Mouse (Mus musculus) granulocyte monocyte progenitor cell, adult 5-6 weeks (primary cell): Measurements from ENCODE around the gene Ahdc1. TPM values are rescaled to one million over a fixed set of nuclear protein-coding genes. Genes with fewer than 3 reads are reported as not detected.
A peak's percentile ranks its signal among the peaks of the same experiment; 100 is the strongest.

ENCODE experiments used
- ATAC-seq: replicated peaks from 2 replicates; pipeline ENCODE4 v1.8.0; 2016; ENCODE audit warnings: mild to moderate bottlenecking, moderate TSS enrichment, inconsistent platforms; ENCODE audit not compliant: poor library complexity, severe bottlenecking
- total RNA-seq, 2 experiments: library from RNA; stranded (forward) in 1 of 2; stranded (reverse) in 1 of 2; fragments of 200-712, 200-1000 nt in 1 of 2; fragments of >200 nt in 1 of 2; fragmentation: Nextera tagmentation in 1 of 2; gene quantifications; 2 replicates each; pipeline ENCODE4 v1.2.3; 2014 to 2017

Ahdc1 gene
- 1.3 and 4.7 TPM in 2 replicates for total RNA-seq (2014; fragmentation: Nextera tagmentation)
- 0.26 and 0.93 TPM in 2 replicates for total RNA-seq (2017)

DNA sequence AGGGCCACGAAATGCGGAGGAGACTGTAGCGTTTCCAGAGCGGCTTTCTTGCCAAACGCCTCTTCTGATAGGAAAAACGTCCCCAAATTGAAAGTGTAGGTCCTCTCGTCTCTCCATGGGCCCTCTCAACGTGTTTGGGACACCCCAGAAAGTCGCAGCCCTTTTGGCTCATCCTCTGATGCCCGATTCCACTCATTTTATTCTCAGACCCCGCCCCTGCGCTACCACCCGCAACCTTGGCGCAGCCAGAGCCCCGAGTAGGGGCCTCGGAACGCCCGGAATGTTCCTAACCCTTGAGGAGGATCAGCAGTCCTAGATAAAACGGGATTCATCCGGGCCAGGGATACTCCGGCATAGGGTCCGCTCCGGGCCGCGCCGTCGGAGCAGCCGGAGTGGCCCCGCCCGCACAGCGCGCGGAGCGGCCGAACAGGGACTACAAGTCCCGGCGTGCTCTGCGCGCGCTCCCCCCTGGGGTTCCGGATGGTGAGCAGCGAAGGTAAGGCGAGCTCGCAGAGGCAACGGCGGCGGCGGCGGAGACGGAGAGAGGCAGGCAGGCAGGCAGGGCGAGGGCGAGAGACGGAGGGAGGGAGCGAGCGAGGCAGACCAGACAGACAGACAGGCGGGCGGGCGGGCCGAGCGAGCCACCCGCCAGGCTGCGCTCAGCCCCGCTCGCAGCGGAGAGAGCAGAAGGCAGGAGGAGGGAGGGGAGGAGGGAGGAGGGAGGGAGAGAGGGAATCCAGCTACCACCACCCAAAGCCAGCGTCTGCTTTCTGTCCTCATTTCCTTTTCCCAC is at the start of gene Ahdc1:
Gene Ahdc1, plus strand, starts transcription at position 233 of the 793 bp plus-strand sequence.
- ATAC-seq = peak; percentile 81

DNA sequence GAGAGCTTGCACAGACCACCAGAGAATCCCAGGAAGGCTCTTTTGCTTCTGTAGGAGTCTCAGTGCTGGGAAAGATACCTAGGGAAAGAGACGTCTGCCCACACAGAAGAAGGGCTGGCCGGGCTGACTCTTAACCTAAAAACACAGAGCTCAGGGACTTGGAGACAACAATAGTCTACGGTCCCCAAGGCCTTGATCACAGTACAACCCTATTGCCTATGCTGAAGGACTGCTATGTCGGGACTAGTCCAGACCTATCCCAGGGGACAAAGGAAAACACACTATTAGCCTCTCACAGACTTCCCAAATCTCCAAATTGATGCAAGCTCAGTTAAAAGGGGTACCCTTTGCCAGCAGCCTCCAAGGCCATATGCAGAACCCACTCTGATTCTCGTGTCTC is 49.2 kb upstream of the Ahdc1 start:
- ATAC-seq = no peak

DNA sequence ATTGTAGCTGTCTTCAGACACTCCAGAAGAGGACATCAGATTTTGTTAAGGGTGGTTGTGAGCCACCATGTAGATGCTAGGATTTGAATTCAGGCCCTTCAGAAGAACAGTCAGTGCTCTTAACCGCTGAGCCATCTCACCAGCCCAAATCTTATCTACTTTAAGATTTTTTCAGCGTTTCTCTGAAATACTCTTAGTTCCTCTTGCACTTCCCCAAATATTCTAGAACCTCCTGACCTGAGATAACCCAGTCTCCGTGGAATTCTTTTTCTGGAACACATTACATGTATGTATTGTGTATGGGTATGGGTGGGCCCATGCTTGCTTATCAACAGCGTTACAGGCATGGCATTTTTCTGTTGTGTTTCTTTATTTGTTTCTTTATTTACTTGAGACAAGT is 48.4 kb upstream of the Ahdc1 start:
- peak; percentile 49 for ATAC-seq

DNA sequence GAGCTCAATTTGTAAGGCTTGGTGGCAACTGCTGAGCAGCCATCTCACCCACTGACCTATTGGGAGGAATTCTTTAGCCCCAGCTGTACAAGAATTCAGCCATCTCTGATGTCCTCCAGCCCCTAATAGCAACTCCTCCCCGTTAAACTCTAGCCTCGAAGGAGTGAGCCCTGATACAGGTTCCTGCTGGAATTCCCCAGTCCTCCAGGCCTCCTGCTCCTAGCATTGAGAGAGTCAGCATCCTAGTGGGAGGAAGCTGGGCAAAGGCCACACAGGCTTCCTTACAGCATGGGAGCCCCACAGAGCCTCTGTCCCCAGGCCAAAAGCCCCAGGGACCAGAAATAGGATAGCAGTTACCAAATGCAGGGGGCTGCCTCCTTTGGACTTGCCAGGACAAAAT is 47.6 kb upstream of the Ahdc1 start:
- ATAC-seq = no peak

DNA sequence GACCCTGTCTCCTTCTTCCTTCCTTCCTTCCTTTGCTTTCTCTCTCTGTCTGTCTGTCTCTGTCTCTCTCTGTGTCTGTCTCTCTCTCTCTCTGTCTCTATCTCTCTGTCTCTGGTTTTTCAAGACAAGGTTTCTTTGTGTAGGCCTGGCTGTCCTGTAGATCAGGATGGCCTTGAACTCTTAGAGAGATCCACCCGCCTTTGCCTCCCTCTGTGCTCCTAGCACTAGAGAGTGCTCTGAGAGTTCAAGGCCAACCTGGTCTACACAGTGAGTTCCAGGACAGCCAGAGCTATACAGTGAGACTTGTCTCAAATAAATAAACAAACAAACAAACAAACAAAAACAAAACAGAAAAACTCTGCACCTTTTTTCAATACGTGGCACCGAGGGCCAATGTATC is 47.0 kb upstream of the Ahdc1 start:
- no peak for ATAC-seq

DNA sequence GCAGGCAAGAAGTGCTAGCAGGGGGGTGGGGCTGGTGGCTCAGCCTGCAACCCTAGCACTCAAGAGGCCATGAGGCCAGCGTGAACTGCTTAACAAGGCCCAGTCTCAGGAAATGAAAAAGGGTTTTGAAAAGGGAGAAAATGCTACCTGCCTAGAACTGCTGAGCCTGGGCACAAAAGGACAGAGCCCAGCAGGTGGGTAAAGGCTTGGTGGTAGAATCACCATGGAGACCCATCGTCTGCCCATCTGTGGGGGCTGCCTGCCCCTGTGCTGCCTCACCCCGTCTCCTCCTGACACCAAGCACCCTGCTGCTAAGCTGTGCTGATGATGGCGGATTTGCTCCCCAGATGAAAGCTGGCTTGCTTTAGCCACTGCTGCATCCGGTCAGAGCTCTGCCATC is 46.6 kb upstream of the Ahdc1 start:
- ATAC-seq = no peak

DNA sequence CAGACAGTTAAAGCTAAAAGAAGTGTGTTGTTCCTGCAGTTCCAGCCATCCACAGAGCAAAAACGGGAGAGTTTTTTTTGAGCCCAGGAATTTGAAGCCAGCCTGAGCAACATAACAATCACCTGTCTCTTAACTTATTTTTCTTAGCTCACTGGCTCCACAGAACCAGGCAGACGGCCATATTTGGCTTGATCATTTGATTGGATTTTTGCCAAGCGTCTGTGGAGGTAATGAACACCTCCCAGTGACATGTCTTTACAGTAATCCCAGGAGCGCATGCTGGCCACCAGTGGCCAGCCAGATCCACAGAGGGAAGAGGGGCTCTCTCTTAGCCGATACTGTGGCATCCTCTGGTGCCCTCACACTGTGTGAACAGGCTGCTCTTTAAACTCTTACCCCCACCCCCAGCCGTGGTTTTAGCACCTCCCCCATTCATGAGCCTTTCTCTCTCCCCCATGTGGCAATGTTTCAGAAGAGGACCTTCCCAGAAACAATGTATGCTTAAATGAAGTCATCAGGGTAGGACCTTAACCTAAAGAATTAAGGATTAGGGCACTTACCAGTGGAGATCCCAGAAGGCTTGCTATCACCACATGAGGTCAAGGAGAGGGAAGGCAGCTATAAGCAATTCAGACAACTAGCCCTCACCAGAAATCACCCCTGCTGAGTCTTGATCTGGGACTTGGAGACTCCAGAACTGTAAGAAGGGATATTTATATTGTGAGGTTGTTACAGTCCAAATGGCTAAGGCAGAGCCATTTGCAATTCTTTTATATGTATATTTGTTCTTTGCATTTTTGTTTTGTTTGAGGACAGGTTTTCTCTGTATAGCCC is 42.7 kb upstream of the Ahdc1 start:
- ATAC-seq = no peak; the same call in 1 of the 2 replicates

DNA sequence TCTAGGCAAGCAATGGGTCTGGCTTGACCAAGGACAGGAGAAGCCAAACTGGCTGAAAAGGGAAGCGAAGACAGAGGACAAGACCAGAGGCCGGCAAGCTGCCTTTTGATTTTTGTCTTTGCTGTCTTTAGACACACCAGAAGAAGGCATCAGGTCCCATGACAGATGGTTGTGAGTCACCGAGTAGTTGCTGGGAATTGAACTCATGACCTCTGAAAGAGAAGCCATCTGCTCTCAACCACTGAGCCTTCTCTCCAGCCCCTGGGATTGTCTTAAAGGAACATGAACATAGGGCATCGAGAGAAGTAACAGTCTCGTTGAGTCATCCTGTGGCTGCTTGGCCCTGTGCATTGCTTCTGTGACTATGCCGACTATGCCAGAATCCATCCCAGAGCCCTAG is 39.5 kb upstream of the Ahdc1 start:
- no peak for ATAC-seq

DNA sequence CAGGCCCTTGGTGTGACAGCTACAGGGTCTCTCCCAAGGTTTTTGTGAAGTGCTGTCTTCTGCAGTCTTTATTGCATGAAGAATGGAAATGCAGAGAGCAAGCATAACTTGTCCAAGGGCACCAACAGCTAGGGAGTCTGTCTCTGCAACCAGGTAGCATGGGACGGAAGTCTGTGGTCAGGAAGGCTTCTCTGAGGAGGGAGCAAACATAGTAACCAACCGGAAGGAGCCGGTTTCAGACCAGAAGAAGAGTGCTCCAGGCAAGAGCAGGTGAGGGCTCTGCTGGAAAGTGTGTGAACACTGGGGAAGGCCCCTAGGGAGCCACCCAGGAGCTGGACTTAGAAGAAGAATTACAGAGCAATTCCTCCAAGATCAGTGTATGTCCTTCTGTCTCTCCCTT is 39.0 kb upstream of the Ahdc1 start:
- no peak for ATAC-seq

DNA sequence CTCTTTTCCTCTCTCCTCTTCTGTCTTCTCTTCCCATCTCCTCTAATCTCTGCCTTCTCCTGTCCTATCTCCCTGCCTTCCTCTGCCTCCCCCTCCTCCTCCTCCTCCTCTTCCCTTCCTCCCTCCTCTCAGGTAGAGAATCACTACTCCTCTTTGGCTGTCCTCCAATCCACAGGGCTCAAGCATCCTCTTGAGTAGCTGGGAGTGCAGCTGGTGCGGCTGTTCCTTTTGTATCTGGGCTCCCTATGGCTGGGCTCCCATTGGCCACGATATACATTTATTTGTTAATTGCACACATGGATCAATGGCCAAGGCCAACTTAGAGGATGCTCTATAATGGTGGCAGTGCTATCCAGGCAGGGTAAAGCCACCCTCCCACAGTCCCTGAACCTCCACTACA is 38.5 kb upstream of the Ahdc1 start:
- ATAC-seq = no peak

DNA sequence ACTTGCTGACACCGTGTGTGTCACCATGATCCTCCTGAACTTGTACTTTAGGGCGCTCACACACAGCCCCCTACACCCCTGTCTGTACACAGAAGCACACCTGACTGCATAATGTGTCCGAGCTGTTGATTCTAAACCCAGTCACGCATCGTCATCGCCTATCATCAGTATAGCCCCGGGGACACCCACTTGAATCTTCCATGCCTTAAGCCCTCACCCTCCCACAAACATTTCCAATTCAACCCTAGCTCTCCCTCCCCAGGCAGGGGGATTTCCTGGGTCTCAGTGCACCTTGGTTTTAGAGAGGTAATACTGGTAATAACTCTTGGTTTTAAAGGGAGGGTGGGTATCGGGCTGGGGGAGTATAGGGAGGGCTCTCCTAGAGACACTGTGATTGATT is 37.9 kb upstream of the Ahdc1 start:
- no peak for ATAC-seq

DNA sequence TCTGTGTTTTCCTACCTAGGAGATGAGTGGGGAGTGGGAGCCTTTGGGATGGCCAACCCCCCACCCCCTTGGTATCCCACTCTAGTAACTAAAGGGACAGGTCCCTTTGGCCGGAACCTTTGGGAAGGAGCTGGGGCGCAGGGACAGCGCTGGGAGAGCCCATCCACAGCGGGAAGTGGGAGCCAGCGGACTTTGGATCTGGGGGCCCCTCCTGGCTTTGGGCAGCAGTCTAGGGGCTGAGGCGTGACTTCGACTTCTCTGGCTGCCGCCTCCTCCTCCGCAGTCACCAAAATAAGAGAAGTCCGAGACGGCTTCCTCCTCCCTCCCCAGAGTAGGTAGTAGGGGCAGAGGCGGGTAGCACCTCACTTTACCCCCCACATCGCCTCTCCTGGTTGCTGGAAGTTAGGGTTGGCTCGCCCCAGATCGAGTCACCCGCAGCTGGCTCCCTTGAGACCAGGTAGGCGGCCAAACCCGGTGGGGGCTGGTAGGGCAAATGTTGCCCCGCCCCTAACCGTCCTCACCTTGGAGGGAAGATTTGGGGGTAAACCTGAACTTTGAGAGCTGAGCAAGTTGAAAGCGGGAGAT is 37.2 kb upstream of the Ahdc1 start, which contains the start of gene Fgr:
Gene Fgr, plus strand, starts transcription at position 282 of the 585 bp plus-strand sequence.
- ATAC-seq = peak; percentile 38

DNA sequence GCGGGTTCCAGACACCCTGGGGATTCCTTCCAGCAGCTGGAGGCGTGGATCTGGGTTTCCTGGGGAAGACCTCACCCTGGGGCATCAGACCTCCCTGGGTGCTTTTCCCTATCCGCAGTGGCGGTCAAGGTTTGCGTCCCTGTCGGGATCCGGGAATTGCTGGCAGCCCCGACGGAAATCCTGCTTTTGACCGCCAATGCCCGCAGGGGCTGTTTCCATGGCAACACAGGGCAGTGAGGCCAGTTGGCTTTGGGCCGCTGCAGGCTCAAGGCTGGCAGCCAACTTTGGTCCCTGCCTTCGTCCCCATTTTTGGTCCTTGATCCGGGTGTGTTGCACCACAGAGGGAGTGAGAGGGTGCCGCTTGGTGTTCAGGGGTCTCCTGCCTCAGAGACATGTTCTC is 36.2 kb upstream of the Ahdc1 start:
- ATAC-seq = no peak

DNA sequence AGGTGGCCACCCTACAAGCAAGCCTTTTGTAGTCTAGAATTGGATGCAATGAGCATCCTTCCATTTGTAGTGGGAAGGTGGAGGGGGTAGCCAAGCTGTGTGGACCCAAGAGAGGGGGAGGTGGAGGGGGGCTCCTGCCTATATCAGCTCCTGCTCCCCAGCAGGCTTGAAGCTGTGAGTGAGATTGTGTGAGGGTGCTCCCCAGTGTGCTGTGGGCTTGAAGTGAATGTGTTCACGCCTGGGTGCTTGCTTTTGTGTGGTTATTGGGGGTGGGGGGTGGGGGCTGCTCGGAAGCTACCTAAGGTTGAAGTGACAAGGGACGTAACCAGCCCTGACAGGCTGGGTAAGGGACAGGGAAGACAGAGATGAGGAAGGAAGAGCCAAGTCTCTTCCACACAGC is 35.3 kb upstream of the Ahdc1 start:
- ATAC-seq = no peak

DNA sequence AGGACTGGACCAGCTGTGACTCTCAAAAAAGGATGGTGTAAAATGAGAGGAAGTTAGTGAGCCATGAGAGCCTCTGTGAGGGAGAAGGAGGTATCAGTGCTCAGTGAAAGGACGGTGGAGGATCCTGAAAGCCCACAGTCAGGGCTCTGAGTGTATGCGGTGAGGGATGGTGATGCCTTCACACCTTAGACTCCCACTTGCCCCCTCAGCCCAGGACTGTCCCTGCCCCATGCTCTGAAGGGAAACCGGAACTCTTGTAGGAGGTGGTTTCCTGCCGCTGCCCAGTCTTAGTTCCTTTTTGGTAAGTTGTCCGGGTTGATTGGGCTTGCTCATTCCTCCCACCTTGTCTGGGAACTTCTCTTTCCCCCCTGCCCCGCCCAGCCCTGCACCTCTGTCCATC is 34.3 kb upstream of the Ahdc1 start:
- ATAC-seq = peak; percentile 72

DNA sequence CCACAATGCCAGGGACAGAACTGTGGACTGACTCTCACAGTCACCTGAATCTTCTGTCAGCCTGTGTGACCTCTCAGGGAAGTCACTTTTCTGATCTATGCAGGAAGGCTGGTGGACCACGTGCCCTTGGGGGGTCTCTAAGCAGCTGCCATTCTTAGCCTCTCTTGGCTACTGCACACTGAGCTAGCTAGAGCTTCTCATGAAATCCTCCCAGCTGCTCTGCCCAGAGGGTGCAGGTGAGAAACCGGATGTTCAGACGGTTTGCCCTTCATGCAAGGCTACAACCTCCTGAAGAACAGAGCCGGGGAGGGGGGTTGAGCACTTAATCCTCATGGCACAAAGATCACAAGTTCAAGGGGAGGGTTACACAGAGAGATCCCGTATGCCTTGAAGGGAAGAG is 33.5 kb upstream of the Ahdc1 start:
- ATAC-seq = no peak

DNA sequence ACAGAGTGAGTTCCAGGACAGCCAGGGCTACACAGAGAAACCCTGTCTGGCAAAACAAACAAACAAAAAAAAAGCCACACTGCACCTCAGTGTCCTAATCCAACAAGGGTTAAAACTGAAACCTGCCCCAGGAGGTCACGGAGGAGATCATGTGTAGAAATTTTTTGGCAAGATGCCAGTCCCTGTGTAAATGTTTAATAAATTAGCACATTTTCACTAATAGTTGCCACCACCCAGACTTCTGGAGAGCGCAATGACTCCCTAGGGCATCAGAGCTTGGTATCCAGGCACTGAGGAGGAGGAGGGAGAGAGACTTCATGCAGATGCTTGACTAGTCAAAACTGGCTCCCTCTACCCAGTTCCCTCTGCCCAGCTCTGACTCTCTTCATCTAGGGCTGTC is 31.9 kb upstream of the Ahdc1 start:
- no peak for ATAC-seq

DNA sequence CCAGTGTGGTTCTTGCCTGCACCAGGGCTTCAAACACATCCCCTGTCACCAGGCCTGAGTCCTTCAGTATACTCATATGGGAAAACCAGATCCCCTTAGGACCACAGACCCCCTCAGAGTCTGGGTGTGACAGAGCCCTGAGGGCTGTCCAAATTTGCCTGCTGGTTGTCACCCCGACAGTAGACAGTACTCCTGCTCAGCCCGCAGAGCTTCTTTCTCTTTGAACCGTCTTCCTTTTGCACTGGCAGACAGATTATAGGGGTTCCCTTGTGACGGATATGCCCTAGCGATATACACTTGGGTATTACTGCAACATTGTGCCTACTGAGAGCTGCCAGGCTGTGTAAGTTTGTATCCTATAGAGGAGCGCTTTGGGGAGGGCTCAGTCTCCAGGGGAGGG is 29.4 kb upstream of the Ahdc1 start:
- ATAC-seq = no peak

DNA sequence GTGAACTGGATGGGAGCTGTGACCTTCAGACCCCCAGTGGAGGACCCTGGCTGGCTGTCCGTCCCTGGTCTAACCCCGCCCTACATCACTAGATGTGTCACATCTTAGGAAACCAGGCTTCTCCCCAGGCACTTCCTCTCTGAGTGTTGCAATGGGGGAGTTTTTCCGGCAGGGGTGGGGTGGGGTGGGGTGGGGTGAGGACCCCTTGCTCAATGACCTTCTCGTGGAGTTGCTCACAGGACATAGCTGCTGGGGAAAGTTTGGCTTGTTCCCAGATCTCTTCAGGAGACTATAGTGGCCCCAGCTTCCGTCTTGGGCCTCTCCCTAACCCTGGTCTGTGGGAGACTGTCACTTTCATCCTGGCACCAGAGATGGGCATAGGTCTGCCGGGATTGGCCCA is 28.1 kb upstream of the Ahdc1 start:
- ATAC-seq = peak; percentile 93

DNA sequence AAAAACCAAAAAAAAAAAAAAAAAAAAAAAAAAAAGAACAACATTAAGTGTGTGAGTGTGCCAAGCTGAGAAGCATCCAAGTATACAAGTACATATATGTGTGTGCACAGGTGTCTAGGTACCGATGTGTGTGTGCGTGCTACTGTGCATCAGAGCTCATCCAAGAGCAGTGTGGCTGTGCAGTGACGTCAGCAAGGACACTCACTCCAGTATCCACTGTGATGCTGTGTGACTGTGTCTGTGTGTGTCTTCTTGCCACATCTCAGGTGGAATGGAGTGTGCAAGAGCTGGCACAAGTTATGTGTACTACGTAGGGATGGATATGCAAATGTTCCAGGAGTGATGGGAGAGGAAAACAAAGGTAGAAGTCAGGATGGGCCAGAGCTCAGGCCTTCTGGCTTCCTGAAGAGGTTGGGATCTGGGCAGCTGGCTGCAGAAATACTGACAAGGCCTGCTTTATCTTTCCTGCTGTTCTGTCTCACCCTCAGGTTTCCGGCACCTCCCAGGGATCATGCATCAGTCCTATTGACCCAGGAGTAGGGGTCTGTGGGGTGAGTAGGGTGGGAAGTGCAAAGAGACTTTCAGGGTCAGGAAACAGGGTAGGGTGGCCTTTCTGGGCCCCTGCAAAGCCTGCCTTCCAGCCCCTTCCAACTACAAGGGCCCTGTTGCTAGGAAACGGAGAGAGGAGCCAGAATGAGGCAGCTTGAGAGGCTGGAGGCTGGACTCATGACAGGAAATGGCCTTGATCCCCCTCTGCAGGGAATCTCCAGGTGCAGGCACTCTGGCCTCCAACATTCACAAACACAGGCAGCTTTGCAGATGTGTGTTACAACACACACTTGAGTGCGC is 27.2 kb upstream of the Ahdc1 start:
- ATAC-seq = no peak
